Mouse (Mus musculus) lung, adult 2 months (tissue): ENCODE data around the gene Calm1.

Source experiments
- CTCF ChIP-seq: fragments of 200-500 bp; IDR thresholded peaks from 2 replicates; pipeline ENCODE4 v1.5.1; 2011; ENCODE audit warnings: mild to moderate bottlenecking, low read length, control low read depth; ENCODE audit not compliant: insufficient read depth
- POLR2A ChIP-seq: fragments of 200-500 bp; IDR thresholded peaks from 2 replicates; pipeline ENCODE4 v1.6.1; 2011; ENCODE audit warnings: low read depth, mild to moderate bottlenecking, control low read depth, low read length, borderline replicate concordance; ENCODE audit errors: extremely low read depth

DNA sequence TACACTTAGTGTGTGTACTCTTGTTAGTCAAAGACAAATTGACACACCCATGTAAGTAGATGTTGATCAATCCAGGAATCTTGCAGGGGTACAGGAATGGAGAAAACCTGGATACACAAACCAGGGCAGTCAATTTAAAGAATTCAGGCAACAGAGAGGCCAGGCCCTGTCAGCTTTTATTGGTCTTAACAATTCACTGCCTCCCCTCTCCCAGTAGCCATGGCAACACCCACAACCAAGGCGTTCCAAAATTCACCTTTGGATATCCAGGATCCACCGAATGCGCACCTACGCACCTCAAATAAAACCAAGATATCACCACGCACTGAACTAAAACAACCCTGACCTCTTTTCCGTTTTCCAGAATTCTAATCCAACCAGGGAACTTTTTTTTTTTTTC lies 12.9 kb upstream of the Calm1 start:
- no peak for TF ChIP-seq CTCF
- no peak for TF ChIP-seq POLR2A
